Mouse (Mus musculus) liver, embryonic 11.5 days (tissue): ENCODE measurements around the gene 2610528A11Rik. TPM values are rescaled to one million over a fixed set of nuclear protein-coding genes. Genes with fewer than 3 reads are reported as not detected.

ENCODE experiments used
- ATAC-seq: fragments of 200-750 bp; cut with Nextera tagmentation; replicated peaks from 2 replicates; pipeline ENCODE4 v1.8.0; 2017; ENCODE audit warnings: moderate number of reproducible peaks, mild to moderate bottlenecking, moderate TSS enrichment, moderate library complexity; ENCODE audit not compliant: low FRiP score
- DNase-seq: peaks from one replicate; pipeline ENCODE4 v3.0.0-alpha.2; 2017; ENCODE audit warnings: low spot score
- H3K27ac ChIP-seq: fragments of 300-500 bp; sonication (generic); 2 replicates; pipeline ENCODE4 v1.5.1; 2014; ENCODE audit warnings: mild to moderate bottlenecking, low read depth, low read length, control low read depth
- H3K27me3 ChIP-seq: fragments of 300-500 bp; sonication (generic); replicated peaks from 2 replicates; pipeline ENCODE4 v1.6.1; 2014; ENCODE audit warnings: low read length, mixed read lengths; ENCODE audit not compliant: control insufficient read depth, insufficient read depth
- H3K36me3 ChIP-seq: fragments of 300-500 bp; sonication (generic); 2 replicates; pipeline ENCODE4 v1.6.1; 2014; ENCODE audit warnings: mild to moderate bottlenecking, low read length, moderate library complexity, mixed read lengths; ENCODE audit not compliant: control insufficient read depth, insufficient read depth
- H3K4me1 ChIP-seq: fragments of 300-500 bp; sonication (generic); replicated peaks from 2 replicates; pipeline ENCODE4 v1.6.1; 2014; ENCODE audit warnings: low read length, mixed read lengths; ENCODE audit not compliant: control insufficient read depth, insufficient read depth
- H3K4me2 ChIP-seq: fragments of 300-500 bp; sonication (generic); 2 replicates; pipeline ENCODE4 v1.6.1; 2014; ENCODE audit warnings: mild to moderate bottlenecking, control low read depth, moderate library complexity
- H3K4me3 ChIP-seq: fragments of 300-500 bp; sonication (generic); 2 replicates; pipeline ENCODE4 v1.5.1; 2014; ENCODE audit warnings: low read depth, low read length, control low read depth
- H3K9ac ChIP-seq: fragments of 300-500 bp; sonication (generic); 2 replicates; pipeline ENCODE4 v1.6.1; 2014; ENCODE audit warnings: low read depth, low read length, control low read depth
- H3K9me3 ChIP-seq: fragments of 300-500 bp; sonication (generic); 2 replicates; pipeline ENCODE4 v1.6.1; 2016; ENCODE audit warnings: low read length, inconsistent platforms, mixed read lengths; ENCODE audit not compliant: control insufficient read depth
- WGBS: fragments of 180-500 bp; shearing (Covaris S2); extraction: QIAGEN DNeasy Blood & Tissue Kit; methylation state at CpG from one replicate; pipeline ENCODE4 v1.1.7; 2014; 5-methylcytosine and 5-hydroxymethylcytosine counted together
- polyA plus RNA-seq: library from polyadenylated mRNA; unstranded; fragments of >200 nt; fragmentation: Nextera tagmentation; extraction: Ambion mirVana; gene quantifications from 2 replicates; pipeline ENCODE4 v1.2.1, GENCODE M21; 2014

2610528A11Rik gene
- polyA plus RNA-seq, 1 experiment from 2014 or later: 0.25 TPM

- ATAC-seq (no peak; the same call in 1 of the 2 replicates), DNase-seq (no peak)
- Histone ChIP-seq H3K27ac (no peak overlapping the region), H3K36me3 (no peaks in the 10 kb centered on the region), H3K9ac (no peak overlapping the region), H3K9me3 (no peaks in the 10 kb centered on the region), H3K4me3 (no peak overlapping the region), H3K27me3 (peaks cover under 1% of the 10 kb centered on the region; the same call in 1 of the 2 replicates), H3K4me2 (no peak overlapping the region), H3K4me1 (no peaks in the 10 kb centered on the region)
- WGBS: 60% methylated on average over 5 of the region's 5 CpGs
These were observed 9.1 kb downstream of the 2610528A11Rik start for GRCm38 (mm10) chr14:37104747-37105146.

- H3K9me3 ChIP-seq: no peaks in the 10 kb centered on the region
- H3K4me2 ChIP-seq: no peak overlapping the region
- WGBS: 49% methylated on average over 3 of the region's 3 CpGs
- ATAC-seq (no peak), DNase-seq (no peak)
- no peak overlapping the region for H3K27ac ChIP-seq
- no peaks in the 10 kb centered on the region for H3K36me3 ChIP-seq
- H3K4me1 ChIP-seq: no peaks in the 10 kb centered on the region
- H3K9ac ChIP-seq: no peak overlapping the region
- H3K4me3 ChIP-seq: no peak overlapping the region
- peaks cover 23% of the 10 kb centered on the region for H3K27me3 ChIP-seq
These were observed 11.3 kb downstream of the 2610528A11Rik start for GRCm38 (mm10) chr14:37102484-37102883.

DNA sequence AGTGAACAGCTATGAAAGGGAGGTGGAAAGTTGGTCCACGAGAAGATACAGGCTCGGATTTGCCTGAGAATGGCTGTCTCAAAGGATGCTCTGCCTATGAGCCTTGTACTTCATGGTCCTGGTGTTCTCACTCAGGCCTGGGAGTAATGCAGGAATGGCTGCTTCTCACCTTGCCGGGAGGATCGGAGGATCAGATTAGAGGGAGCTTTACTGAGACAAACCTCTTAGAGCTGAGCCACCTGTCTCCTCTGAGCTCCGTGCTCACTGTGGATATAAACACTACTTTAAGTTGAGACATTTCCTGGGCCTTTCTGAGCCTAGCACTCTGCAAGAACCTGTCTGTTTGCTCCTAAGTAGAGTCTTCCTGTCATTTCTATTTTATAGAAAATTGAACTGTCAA is 12.3 kb downstream of the 2610528A11Rik start:
- Histone ChIP-seq H3K27me3 (peaks cover 29% of the 10 kb centered on the region), H3K9ac (no peak overlapping the region), H3K4me1 (no peaks in the 10 kb centered on the region), H3K9me3 (no peaks in the 10 kb centered on the region), H3K4me3 (no peak overlapping the region), H3K27ac (no peak overlapping the region), H3K4me2 (no peak overlapping the region), H3K36me3 (no peaks in the 10 kb centered on the region)
- DNase-seq (no peak), ATAC-seq (no peak)
- 49% methylated on average over 5 of the region's 5 CpGs for WGBS

- Histone ChIP-seq H3K27ac (no peak within 1 kb of the TSS), H3K9ac (no peak within 1 kb of the TSS), H3K4me2 (peak within 1 kb of the TSS; percentile 40), H3K4me3 (peak within 1 kb of the TSS; percentile 21; the same call in 1 of the 2 replicates), H3K4me1 (no peaks in the 10 kb centered on the region), H3K36me3 (no peaks in the 10 kb centered on the region), H3K9me3 (no peaks in the 10 kb centered on the region), H3K27me3 (peaks cover 29% of the 10 kb centered on the region)
- 2% methylated on average over 30 of the region's 30 CpGs for WGBS
- peak; percentile 34 for DNase-seq
- peak; percentile 23; the same call in 1 of the 2 replicates for ATAC-seq
These were observed 15.8 kb downstream of the 2610528A11Rik start, which contains the start of gene Cdhr1 for GRCm38 (mm10) chr14:37097956-37098530. Gene Cdhr1, minus strand, starts transcription at chr14:37098347.

GRCm38 (mm10) chr14:37095556-37095955 is 18.3 kb downstream of the 2610528A11Rik start:
- Histone ChIP-seq H3K36me3 (no peaks in the 10 kb centered on the region), H3K9me3 (no peaks in the 10 kb centered on the region), H3K9ac (no peak overlapping the region), H3K4me2 (no peak overlapping the region), H3K27me3 (peaks cover 29% of the 10 kb centered on the region), H3K4me1 (no peaks in the 10 kb centered on the region), H3K4me3 (no peak overlapping the region), H3K27ac (no peak overlapping the region)
- ATAC-seq (no peak), DNase-seq (no peak)
- WGBS: 68% methylated on average over 4 of the region's 4 CpGs

- DNase-seq: no peak
- Histone ChIP-seq H3K4me3 (no peak overlapping the region), H3K27me3 (peaks cover 26% of the 10 kb centered on the region), H3K4me2 (no peak overlapping the region), H3K27ac (no peak overlapping the region), H3K4me1 (no peaks in the 10 kb centered on the region), H3K36me3 (no peaks in the 10 kb centered on the region), H3K9me3 (no peaks in the 10 kb centered on the region), H3K9ac (no peak overlapping the region)
- WGBS: 78% methylated on average over 6 of the region's 6 CpGs
- no peak for ATAC-seq
These were observed 19.4 kb downstream of the 2610528A11Rik start for GRCm38 (mm10) chr14:37094436-37094835.

- Histone ChIP-seq H3K36me3 (no peaks in the 10 kb centered on the region), H3K9ac (no peak overlapping the region), H3K9me3 (no peaks in the 10 kb centered on the region), H3K27ac (no peak overlapping the region), H3K27me3 (no peaks in the 10 kb centered on the region), H3K4me2 (no peak overlapping the region), H3K4me3 (no peak overlapping the region), H3K4me1 (no peaks in the 10 kb centered on the region)
- WGBS: 37% methylated on average over 4 of the region's 4 CpGs
- DNase-seq (no peak), ATAC-seq (no peak)
These were observed 30.1 kb downstream of the 2610528A11Rik start for GRCm38 (mm10) chr14:37083755-37084154.

DNA sequence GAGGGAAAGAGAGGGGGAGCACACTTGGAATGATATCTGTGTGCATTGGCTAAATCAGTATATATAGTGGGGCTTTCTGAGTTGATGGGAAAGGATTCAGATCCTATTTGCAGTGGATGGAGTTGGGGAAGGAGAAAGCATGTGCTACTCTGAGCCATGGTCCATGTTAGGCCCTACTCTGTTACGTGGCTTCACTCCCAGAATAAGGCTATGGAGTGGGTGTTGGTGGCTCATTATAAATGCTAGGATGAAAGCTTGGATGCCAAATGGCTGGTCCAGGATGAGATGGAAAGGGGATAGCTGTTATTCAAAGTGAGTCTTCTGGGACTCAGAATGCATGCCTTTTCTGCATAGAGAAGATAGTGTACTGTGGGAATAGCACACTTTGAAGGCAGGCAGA is 33.1 kb downstream of the 2610528A11Rik start:
- Histone ChIP-seq H3K4me2 (no peak overlapping the region), H3K9ac (no peak overlapping the region), H3K27ac (no peak overlapping the region), H3K36me3 (no peaks in the 10 kb centered on the region), H3K4me1 (no peaks in the 10 kb centered on the region), H3K4me3 (no peak overlapping the region), H3K9me3 (no peaks in the 10 kb centered on the region), H3K27me3 (no peaks in the 10 kb centered on the region)
- no peak for ATAC-seq
- WGBS: 71% methylated on average over 1 of the region's 1 CpGs
- DNase-seq: no peak

DNA sequence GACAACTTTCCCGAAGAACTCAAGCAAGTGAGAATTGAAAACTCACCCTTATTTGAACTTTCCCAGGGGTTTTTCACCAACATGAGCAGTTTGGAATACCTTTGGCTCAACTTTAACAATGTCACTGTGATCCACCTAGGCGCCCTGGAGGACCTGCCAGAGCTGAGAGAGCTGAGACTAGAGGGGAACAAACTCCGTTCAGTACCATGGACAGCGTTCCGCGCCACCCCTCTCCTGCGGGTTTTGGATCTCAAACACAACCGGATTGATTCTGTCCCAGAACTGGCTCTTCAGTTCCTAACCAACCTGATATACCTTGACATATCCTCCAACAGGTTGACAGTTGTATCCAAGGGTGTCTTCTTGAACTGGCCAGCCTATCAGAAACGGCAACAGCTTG is 45.3 kb downstream of the 2610528A11Rik start:
- no peaks in the 10 kb centered on the region for H3K27me3 ChIP-seq
- no peak overlapping the region for H3K4me3 ChIP-seq
- H3K9me3 ChIP-seq: no peaks in the 10 kb centered on the region
- no peak overlapping the region for H3K9ac ChIP-seq
- peak; percentile 53 for DNase-seq
- no peak for ATAC-seq
- H3K4me2 ChIP-seq: no peak overlapping the region
- WGBS: 20% methylated on average over 9 of the region's 9 CpGs
- no peaks in the 10 kb centered on the region for H3K4me1 ChIP-seq
- H3K27ac ChIP-seq: no peak overlapping the region
- H3K36me3 ChIP-seq: no peaks in the 10 kb centered on the region
